Mouse (Mus musculus) midbrain, postnatal 0 days (tissue): ENCODE measurements around the gene Ddx5. TPM values are rescaled to one million over a fixed set of nuclear protein-coding genes. Genes with fewer than 3 reads are reported as not detected.
"Not testable (repeated sequence)": the region's sequence is repeated elsewhere in the genome, so short reads cannot be mapped to it uniquely, and the experiment has no call there.

Experiments used
- ATAC-seq: fragments of 200-750 bp; cut with Nextera tagmentation; 2 replicates; pipeline ENCODE4 v1.8.0; 2017; ENCODE audit warnings: moderate number of reproducible peaks, mild to moderate bottlenecking, moderate TSS enrichment, moderate library complexity; ENCODE audit not compliant: low FRiP score
- DNase-seq: peaks from one replicate; pipeline ENCODE4 v3.0.0-alpha.2; 2015; ENCODE audit warnings: low spot score
- H3K27ac ChIP-seq: fragments of 300-500 bp; sonication (generic); 2 replicates; pipeline ENCODE4 v1.5.1; 2014; ENCODE audit warnings: low read depth, mild to moderate bottlenecking, low read length, mixed read lengths
- H3K27me3 ChIP-seq: fragments of 300-500 bp; sonication (generic); 2 replicates; pipeline ENCODE4 v1.6.1; 2014; ENCODE audit warnings: low read length, control low read depth, mixed read lengths; ENCODE audit not compliant: insufficient read depth
- H3K36me3 ChIP-seq: fragments of 300-500 bp; sonication (generic); 2 replicates; pipeline ENCODE4 v1.6.1; 2014; ENCODE audit warnings: low read length, control low read depth, mixed read lengths; ENCODE audit not compliant: insufficient read depth
- H3K4me1 ChIP-seq: fragments of 300-500 bp; sonication (generic); 2 replicates; pipeline ENCODE4 v1.6.1; 2014; ENCODE audit warnings: mild to moderate bottlenecking, control low read depth, antibody characterized with exemption, low read length, mixed read lengths; ENCODE audit not compliant: insufficient read depth
- H3K4me2 ChIP-seq: fragments of 300-500 bp; sonication (generic); 2 replicates; pipeline ENCODE4 v1.6.1; 2014; ENCODE audit warnings: low read depth, mild to moderate bottlenecking, low read length, mixed read lengths; ENCODE audit not compliant: poor library complexity, severe bottlenecking
- H3K4me3 ChIP-seq: fragments of 300-500 bp; sonication (generic); 2 replicates; pipeline ENCODE4 v1.5.1; 2014; ENCODE audit warnings: low read depth, mild to moderate bottlenecking, low read length, moderate library complexity
- H3K9ac ChIP-seq: fragments of 300-500 bp; sonication (generic); replicated peaks from 2 replicates; pipeline ENCODE4 v1.6.1; 2014; ENCODE audit warnings: mild to moderate bottlenecking, low read length, moderate library complexity, mixed read lengths; ENCODE audit not compliant: poor library complexity, severe bottlenecking
- H3K9me3 ChIP-seq: fragments of 300-500 bp; sonication (generic); 2 replicates; pipeline ENCODE4 v1.6.1; 2016; ENCODE audit warnings: low read length, control low read depth
- CTCF ChIP-seq: IDR thresholded peaks from 2 replicates; pipeline ENCODE4 v1.5.1; 2016; ENCODE audit warnings: antibody characterized with exemption, mild to moderate bottlenecking
- WGBS: fragments of 180-500 bp; shearing (Covaris S2); extraction: QIAGEN DNeasy Blood & Tissue Kit; methylation state at CpG from one replicate; pipeline ENCODE4 v1.1.7; 2014; 5-methylcytosine and 5-hydroxymethylcytosine counted together
- polyA plus RNA-seq: library from polyadenylated mRNA; unstranded; fragments of >200 nt; fragmentation: Nextera tagmentation; extraction: Ambion mirVana; gene quantifications from 2 replicates; pipeline ENCODE4 v1.2.1, GENCODE M21; 2015
- total RNA-seq: library from RNA; depleted of rRNA; stranded (reverse); fragments of >200 nt; gene quantifications from 2 replicates; pipeline ENCODE4 v1.2.3, GENCODE M21; 2014

The Ddx5 gene
- total and polyA plus RNA-seq, 2 experiments from 2014 or later: 301 to 408 TPM

- Histone ChIP-seq H3K36me3 (no peaks in the 10 kb centered on the region), H3K27me3 (no peaks in the 10 kb centered on the region), H3K4me3 (no peak overlapping the region), H3K4me1 (no peaks in the 10 kb centered on the region), H3K27ac (no peak overlapping the region), H3K9me3 (no peaks in the 10 kb centered on the region), H3K9ac (no peak overlapping the region), H3K4me2 (no peak overlapping the region)
- WGBS: 86% methylated on average over 7 of the region's 7 CpGs
- ATAC-seq (no peak), DNase-seq (no peak)
- no peak for TF ChIP-seq CTCF
Observed at GRCm38 (mm10) chr11:106752103-106752502, 36.9 kb downstream of the Ddx5 start.

DNA sequence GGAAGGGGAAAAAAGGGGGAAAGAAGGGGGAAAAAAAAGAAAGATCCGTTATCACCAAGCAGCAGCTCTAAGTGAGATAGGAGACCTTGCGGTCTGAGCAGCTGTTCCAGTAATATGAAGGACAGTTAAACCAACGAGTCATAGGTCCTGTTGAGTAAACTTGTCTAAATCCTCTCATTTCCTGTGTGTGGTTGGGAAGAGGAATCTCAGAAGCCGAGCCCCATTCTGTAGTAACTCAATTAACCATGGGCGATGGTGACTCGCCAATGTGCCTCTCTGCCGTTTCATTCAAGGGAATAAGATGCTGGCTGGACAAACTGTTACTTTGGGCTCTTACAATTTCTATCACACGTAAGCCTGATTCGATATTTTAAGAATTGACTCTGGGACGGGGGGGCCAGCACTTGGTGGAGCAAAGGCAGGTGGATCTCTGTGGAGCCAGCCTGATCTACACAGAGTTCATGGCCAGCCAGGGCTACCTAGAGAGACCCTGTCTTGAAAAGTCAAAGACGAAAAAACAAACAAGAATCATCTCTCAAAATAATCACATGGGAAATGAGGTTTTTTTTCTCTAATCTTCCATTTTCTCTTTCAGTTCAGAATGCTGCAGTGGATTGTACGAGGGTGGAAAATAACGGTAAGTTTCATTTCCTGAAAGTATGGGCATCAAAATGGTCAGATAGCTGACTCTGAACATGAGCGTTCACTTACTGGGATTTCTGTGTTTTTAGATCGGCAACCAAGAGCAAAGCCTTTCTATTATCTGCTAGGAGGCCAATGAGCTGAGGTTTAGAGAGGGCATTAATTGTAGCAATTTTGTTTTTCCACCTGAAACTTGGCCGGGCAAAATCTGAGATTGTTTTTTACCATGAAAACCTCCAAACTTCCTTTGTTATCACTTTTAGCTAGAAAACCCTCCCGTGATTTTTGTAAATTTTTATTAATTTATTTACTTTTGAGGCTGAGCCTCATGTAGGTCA is 37.7 kb downstream of the Ddx5 start, which contains the start of gene Milr1:
TSS of gene Milr1 (plus strand) at position 188 of the 980 bp plus-strand sequence.
- DNase-seq: no peak
- no peak within 1 kb of the TSS for H3K9ac ChIP-seq
- H3K4me1 ChIP-seq: no peaks in the 10 kb centered on the region
- no peaks in the 10 kb centered on the region for H3K36me3 ChIP-seq
- no peaks in the 10 kb centered on the region for H3K9me3 ChIP-seq
- no peak within 1 kb of the TSS for H3K27ac ChIP-seq
- H3K4me3 ChIP-seq: no peak within 1 kb of the TSS
- WGBS: 89% methylated on average over 17 of the region's 17 CpGs
- H3K27me3 ChIP-seq: no peaks in the 10 kb centered on the region
- ATAC-seq: no peak
- no peak for TF ChIP-seq CTCF
- H3K4me2 ChIP-seq: no peak within 1 kb of the TSS

DNA sequence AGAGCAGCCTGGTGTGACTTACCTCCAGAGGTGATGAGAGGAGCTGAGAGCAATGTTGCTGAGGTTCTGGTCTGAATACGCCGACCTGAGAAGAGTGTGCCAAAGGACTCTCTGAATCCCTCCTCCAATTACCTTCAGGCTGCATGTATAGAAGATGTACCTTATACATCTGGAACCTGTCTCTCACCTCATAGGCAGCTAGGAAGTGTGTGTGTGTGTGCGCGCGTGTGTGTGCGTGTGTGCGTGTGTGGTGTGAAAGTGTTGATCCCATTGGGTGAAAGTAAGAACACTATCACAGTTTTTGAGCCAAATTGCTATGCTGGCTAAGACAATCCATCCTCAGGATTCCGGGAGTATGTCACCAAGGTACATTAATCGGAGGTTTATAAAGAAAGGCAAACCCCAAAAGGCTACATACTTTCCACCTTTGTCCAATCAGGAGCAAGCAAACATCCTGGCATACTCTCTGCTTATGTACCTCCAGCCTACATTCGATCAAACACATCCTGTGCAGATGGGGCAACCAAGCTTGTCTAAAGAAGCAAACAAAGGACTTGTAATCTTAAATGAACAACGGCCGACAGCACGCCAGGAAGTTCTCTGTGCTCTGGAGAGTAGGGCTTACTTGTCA is 38.7 kb downstream of the Ddx5 start, which contains the start of gene Pecam1:
TSS of gene Pecam1 (minus strand) at position 508 of the 631 bp plus-strand sequence.
- DNase-seq: no peak
- Histone ChIP-seq H3K27me3 (no peaks in the 10 kb centered on the region), H3K9ac (no peak within 1 kb of the TSS), H3K36me3 (no peaks in the 10 kb centered on the region), H3K4me2 (no peak within 1 kb of the TSS), H3K27ac (no peak within 1 kb of the TSS), H3K9me3 (no peaks in the 10 kb centered on the region), H3K4me3 (no peak within 1 kb of the TSS), H3K4me1 (no peaks in the 10 kb centered on the region)
- WGBS: 83% methylated on average over 13 of the region's 13 CpGs
- TF ChIP-seq CTCF: no peak
- ATAC-seq: no peak

GRCm38 (mm10) chr11:106749557-106750120 is 39.3 kb downstream of the Ddx5 start:
- WGBS: 97% methylated on average over 7 of the region's 7 CpGs

GRCm38 (mm10) chr11:106744949-106745348 is 44.0 kb downstream of the Ddx5 start:
- Histone ChIP-seq H3K27ac (no peak overlapping the region), H3K4me1 (no peaks in the 10 kb centered on the region), H3K9ac (no peak overlapping the region), H3K4me3 (no peak overlapping the region), H3K9me3 (no peaks in the 10 kb centered on the region), H3K36me3 (no peaks in the 10 kb centered on the region), H3K27me3 (no peaks in the 10 kb centered on the region), H3K4me2 (no peak overlapping the region)
- ATAC-seq (no peak), DNase-seq (no peak)
- peak; percentile 51 for TF ChIP-seq CTCF
- WGBS: 91% methylated on average over 5 of the region's 5 CpGs

More at GRCm38 (mm10) chr11:106749557-106750120, 39.3 kb downstream of the Ddx5 start:
- H3K9me3 ChIP-seq, H3K4me2 ChIP-seq, H3K27ac ChIP-seq, H3K27me3 ChIP-seq, DNase-seq, H3K36me3 ChIP-seq, H3K4me3 ChIP-seq, ATAC-seq, H3K9ac ChIP-seq, H3K4me1 ChIP-seq: not testable (repeated sequence)
